Mouse (Mus musculus) gastrocnemius, postnatal 10 days (tissue): ENCODE data around the gene Sgsm1. TPM values are rescaled to one million over a fixed set of nuclear protein-coding genes. Genes with fewer than 3 reads are reported as not detected.

Source experiments
- DNase-seq: peaks from one replicate; pipeline ENCODE4 v3.0.0; 2021; ENCODE audit warnings: mixed read lengths
- total RNA-seq, 2 experiments: library from RNA; stranded (reverse); gene quantifications; 2 replicates each; pipeline ENCODE4 v1.2.3; 2021

Gene Sgsm1
- total RNA-seq, 2 experiments from 2014 or later, result 0.65 to 1.2 TPM

- DNase-seq, result no peak
These were observed 29.0 kb downstream of the Sgsm1 start for GRCm38 (mm10) chr5:113281557-113281956.

- DNase-seq, result no peak
These were observed 30.3 kb downstream of the Sgsm1 start for GRCm38 (mm10) chr5:113280138-113280856.

DNA sequence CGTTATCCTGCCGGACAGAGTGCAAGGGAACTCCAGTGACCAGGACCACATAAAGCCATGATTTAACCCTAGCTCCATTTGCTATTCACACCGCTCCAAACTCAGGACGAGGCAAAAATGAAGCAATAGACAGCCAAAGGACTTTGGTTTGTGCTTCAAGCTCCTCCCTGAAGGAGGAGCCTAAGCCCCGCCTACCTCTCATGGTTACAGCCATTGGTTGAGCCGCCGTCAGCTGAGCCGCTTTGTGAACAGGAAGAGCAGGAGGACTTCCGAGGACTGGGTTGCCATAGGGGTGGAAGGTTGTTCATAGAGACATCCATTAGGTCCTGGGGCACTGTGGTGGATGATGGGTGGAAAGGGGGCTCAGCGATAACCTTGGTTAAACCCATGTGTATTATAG, 34.7 kb downstream of the Sgsm1 start:
- DNase-seq, result no peak

DNA sequence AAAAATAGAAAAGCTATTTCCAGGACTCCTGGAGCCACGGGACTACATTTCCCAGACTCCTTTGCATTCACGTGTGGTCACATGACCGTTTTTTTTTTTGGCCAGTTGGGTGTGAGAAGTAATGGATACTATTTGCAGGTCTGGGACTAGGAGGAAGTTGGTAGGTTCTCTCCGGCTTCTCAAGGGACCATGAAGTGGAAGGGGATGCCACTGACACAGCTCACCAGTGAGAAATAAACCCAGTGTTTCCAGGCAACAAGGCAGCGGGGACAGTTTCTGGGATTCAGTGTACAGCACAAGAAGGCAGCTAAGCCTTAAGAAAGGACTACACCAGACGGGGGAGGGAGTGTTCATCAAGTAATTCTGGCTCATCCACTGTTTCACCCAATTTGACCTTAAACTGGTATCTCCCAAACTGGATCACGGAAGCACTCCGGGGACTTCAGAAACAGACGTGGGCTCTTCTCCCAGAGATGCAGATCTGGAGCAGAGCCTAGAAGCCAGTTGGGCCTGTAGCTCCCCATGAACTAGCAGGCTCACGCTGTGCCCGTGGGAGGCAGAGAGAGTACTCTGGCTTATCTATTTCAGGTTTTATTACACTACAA, 39.3 kb downstream of the Sgsm1 start:
- no peak for DNase-seq

DNA sequence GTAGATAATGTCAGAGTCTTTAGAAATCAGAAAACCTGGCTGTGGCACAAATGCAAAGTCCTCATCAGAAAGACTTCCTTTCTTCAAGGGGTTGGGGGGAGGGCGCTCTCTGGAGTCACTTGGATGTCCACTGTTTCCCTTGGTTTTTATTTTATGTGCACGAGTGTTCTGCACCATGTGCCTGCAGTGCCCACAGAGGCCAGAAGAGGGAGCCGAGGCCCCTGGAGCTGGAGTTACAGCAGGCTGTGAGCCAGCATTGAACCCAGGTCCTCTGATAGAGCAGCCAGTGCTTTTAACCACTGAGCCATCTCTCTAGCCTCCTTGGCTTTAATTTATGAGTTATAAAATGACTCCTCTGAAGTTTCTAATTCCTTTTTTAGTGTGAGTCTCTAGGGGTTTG, 40.5 kb downstream of the Sgsm1 start:
- no peak for DNase-seq

DNA sequence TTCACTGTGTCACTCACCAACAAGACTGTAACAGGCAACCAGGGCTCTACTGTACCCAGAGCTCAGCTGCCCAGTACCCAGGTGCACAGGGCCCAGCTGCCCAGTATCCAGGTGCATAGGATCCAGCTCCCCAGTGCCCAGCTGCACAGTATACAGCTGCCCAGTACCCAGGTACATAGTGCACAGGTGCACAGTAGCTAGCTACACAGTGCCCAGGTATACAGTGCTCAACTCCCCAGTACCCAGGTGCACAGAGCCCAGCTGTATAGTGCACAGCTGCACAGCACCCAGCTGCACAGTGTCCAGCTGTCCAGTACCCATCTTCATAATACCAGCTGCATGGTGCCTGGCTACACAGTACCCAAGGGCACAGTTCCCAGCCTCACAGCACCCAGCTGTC, 42.3 kb downstream of the Sgsm1 start:
- DNase-seq, result no peak

- no peak for DNase-seq
These were observed 44.9 kb downstream of the Sgsm1 start for GRCm38 (mm10) chr5:113265637-113266036.

GRCm38 (mm10) chr5:113250806-113251205, 59.8 kb downstream of the Sgsm1 start:
- DNase-seq, result no peak

- no peak for DNase-seq
These were observed 61.2 kb downstream of the Sgsm1 start for GRCm38 (mm10) chr5:113249263-113249930.

GRCm38 (mm10) chr5:113230196-113230595, 80.4 kb downstream of the Sgsm1 start:
- DNase-seq, result no peak

DNA sequence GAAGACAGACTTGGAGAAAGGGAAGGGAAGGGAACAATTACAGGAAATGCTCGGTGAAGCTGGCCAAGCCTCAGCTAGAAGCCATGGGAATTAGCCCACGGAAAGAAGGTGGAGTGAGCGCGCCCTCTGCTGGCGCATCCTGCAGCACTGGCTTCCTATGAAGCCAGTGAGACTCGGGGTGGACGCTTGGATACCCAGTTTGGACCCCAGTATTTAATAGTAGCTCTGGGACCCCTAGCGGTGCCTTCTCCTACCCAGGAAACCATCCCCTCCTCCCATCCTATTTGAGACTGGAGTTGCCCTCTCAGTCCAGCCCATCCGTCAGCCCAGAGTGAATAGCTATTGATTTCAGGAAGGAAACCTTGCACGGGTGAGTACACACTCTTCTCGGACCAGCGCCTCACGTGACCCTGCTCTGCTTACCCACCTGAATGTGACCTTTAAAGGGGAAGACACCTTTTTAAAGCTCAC, 83.9 kb downstream of the Sgsm1 start, which contains the start of gene Tmem211:
Gene Tmem211 (plus strand): TSS at position 278 of the 471 bp plus-strand sequence.
- DNase-seq, result peak; percentile 88

DNA sequence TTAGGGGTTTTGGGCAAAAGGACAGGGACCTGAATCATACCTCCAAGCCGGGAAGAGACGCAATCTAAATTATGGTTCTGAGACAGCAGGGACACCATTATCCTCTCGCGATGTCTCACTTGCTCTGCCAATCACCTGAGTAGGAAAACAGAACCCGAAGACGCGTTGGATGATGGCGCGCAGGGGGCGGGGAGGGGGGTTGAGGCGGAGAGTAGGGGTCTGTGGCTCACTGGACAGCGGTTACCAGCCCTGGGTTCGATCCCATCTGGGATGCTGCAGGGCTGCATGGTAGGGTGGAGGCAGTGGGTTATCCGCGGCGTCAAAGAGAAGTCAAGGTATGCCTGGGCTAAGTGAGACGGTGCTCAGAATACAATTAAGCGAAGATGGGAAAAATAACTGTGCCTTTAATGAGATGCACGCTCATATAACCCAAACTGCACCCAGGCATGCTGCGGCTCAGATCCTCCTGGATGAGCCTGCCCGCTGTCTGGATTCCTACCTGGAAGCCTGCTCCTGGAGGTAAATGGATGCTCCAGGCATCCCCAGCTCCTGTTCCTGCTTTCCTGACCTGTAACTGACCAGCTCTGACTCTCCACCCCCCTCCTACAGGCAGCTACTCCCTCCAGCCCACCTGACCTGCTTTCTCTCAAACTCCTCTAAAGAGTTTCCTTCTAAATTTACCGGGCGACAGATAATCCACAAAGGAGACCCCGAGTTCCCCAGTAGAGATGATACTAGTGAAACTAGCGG, 84.7 kb downstream of the Sgsm1 start:
- DNase-seq, result no peak

DNA sequence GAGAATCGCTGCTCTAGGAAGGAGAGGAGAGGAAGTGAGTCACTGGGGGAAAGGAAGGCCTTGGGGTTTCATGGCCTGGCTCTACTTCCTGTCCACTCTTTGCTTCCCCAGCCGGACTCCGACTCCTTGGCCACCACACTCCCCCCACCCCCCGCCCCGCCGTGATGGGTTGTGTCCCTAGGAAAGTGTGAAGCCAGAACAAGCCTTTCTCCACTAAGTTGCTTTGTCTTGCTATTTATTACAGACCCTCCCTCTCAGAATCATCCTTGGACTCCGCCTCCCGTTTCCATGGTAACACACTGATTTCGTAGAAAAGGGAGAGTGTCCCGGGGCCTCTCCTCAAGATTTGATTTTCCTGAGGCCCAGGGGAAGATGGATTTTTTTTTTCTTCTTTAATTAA, 85.3 kb downstream of the Sgsm1 start:
- DNase-seq, result no peak

DNA sequence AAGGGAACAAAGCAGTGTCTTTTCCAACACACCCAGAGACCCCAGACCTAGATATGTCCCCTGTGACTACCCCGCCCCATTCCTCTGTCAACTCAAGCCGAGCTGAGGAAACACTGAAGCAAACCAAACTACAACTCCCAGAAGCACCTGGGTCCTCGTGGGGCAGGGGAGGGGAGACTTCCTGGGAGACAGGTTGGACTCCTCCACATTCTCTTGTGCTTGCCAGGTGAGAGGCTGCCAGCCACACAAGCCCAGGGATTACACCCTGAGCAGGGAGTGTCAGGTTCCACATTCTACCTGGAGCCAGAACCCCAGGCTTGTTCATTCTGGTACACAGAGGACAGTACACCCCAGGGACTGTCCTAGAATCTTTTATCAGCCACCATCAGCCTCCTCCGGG, 86.7 kb downstream of the Sgsm1 start:
- no peak for DNase-seq

- peak; percentile 90 for DNase-seq
These were observed 89.3 kb downstream of the Sgsm1 start, which contains the start of gene 2900026A02Rik for GRCm38 (mm10) chr5:113221147-113221865. Gene 2900026A02Rik, minus strand, starts transcription at chr5:113221236.

DNA sequence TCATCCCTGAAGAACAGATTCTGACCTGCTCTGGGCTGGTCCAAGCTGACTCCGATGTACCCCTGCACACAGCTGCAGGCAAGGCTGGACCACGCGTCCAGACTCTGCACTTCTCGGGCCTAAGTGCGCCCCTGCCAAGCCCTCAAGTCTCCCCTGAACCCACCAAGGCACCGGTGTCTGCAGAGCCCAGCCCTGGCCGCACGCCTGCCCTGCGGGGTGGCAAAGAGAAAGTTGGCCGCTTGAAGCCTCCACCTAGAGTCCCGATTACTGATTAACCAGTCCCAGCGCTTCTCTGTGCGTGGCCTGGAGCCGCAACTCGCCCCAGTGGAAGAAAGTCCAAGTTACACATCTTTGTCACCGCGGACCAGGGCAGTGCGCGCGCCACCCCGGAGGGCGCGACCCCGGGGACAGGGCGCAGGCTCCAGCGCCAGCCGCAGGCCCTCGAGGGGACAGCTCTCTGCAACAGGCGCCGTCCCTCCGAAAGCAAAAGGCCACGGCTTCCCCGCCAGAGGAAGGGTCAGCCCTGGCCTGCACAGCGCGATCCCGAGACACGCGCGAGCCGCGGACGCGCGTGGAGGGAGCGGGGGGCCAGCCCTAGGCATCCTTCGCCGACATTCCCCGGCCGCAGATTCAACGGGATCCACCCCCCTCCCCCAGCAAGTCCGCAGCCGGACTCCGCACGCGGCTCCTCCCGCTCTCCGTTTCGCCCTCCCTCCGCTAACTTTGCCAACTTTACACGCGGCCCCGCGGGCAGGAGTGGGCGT, 90.0 kb downstream of the Sgsm1 start:
- DNase-seq, result peak; percentile 48

- no peak for DNase-seq
These were observed 90.7 kb downstream of the Sgsm1 start for GRCm38 (mm10) chr5:113219876-113220275.

- DNase-seq, result no peak
These were observed 91.1 kb downstream of the Sgsm1 start for GRCm38 (mm10) chr5:113219450-113219849.

DNA sequence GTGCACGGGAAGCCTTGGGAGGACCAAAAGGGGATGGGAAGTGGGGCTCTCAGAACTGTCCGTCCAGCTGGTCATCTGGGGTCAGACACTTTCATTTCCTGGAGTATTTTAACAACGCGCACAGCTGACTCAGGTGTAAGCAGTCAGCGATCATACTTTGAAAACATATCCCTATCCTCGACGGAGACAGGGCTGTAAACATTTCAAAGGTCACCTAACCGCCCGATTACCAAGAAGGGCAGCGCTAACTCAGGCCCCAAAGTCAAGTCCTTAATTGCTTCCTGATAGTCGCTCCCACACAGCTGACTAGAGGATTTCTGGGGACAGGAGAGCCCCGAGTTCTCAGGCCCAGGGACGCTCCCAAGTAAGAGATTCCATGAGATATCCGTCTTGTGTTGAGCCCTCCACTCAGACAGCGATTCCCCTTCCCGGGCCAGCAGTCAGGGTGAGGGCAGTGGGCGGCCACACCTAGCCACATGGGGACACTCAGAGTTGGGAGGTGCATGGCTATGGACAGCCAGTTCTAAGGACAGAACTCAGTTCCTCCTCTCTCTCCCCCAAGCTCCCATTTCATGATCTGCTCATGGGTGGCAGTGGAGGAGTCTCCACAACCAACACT, 91.9 kb downstream of the Sgsm1 start:
- no peak for DNase-seq

DNA sequence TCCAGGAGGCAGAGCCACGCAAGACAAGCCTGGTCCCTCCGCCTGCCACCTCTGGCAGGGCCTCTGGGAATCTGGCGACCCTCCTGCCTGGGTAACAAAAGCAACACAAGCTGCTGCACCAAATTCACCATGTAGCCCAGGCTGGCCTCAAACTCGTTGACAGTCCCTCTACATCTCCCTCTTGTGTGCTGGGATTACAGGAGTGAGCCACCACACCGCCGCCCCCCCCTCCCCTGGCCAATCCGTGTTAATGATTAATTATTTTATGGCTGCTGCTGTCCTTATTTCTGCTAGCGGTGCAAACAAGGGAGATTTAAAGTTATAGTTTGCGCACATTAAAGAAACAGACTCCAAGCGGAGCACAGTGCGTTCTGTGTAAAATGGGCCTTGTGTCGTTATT, 93.5 kb downstream of the Sgsm1 start:
- DNase-seq, result no peak
